Mouse (Mus musculus) layer of hippocampus, adult 11-12 months (tissue): ENCODE measurements around the gene Tlk1.
A peak's percentile ranks its signal among the peaks of the same experiment; 100 is the strongest.

Experiments used
- DNase-seq: peaks from one replicate; pipeline ENCODE4 v3.0.0; 2022; ENCODE audit warnings: low spot score

Tlk1 gene

DNA sequence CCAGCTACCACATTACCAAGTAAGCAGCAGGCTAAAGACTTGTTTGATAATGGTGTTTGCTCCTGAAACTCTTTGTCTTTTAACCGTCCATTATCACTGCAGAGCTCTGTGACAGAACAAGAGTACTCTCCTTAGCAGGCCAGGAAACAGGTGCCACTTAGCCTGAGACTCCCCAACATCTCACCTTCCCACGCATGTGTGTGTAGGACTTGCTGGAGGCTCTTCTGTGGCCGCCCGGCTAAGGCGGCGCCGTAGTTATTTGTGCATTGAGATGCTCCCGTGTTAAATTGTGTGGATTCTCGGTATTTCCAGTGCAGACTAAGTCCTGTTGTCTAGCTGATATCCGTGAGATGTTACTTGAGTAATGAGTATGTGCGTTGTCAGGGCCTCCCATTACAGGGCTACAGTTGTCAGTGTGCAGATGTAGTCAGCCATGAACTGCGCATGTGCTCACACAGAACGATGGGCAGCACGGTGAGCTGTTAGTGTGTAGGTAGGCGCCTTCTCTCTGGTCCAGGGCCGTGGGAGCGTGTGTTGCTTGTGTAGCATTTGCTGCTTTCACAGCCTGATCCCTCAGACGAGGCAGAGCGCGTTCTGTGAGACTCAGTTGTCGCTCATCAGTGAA, 137.0 kb downstream of the Tlk1 start:
- no peak for DNase-seq

DNA sequence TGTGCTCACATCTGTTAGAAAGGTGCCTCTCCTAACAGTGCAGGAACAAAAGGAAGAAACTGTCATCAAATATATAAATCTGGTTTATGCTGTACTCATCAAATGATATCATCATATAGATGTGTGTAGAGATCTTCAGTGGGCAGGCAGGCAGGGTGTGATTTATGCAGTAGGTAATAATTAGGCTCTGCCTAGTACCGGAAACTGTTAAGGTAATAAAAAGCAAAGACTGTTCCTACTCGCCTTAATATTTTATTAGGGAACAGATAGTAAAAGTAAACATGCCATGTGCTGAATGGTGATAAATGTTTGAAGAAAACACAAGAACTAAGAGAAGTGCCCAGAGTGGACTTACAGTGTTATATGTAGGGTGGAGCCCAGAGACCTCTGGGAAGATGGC, 143.2 kb downstream of the Tlk1 start:
- DNase-seq, result no peak

GRCm38 (mm10) chr2:70673445-70674126, 151.9 kb downstream of the Tlk1 start:
- peak; percentile 27 for DNase-seq

- no peak for DNase-seq
These were observed 153.1 kb downstream of the Tlk1 start for GRCm38 (mm10) chr2:70672476-70672875.

DNA sequence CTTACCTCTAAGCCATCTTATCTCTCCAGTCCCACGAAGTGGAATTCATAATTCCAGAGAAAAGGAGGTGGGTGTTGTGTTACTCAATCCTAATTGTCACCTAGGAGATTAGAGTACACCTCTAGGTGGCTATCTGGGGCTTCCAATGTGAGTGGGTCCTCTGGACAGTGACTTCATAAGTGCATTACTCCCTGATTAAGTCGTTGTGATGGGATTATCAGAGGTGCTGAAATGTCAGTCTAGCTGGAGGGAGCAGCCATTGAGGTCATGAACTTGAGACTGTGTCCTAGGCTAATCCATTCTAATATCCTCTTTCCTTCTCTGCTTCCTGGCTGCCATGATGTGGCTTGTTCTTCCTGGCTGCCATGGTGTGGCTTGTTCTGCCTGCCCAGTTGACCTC, 155.6 kb downstream of the Tlk1 start:
- DNase-seq, result no peak

- DNase-seq, result no peak
These were observed 156.3 kb downstream of the Tlk1 start for GRCm38 (mm10) chr2:70669241-70669640.

- DNase-seq, result no peak
These were observed 158.5 kb downstream of the Tlk1 start for GRCm38 (mm10) chr2:70667016-70667415.

DNA sequence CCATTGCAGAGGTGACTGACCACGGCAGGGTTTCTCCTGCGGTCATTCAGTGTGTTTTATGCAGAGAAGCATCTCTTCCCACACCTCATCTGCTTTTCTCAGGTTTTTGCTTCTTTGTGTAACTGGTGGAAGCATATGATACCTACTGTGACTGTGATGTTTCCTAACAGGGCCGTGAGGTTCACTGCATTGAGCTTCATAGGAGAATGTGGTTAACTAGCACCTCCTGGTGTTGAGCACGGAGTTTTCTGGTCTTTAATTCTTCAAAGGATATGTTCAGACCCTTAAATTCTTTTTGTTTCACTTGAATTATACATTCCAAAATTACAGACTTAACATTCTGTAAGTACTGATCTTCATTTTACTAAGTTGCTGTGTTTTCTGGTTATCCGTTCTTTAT, 161.8 kb downstream of the Tlk1 start:
- no peak for DNase-seq
